Mouse (Mus musculus) left cerebral cortex, postnatal 36 days (tissue): ENCODE measurements at regions not wholly inside any gene's neighbourhood (a gene's known extent, or its start where the extent isn't known, plus 50 kb on each side); places are given as distances from the start of the nearest gene placed in this dataset.
"Not testable (repeated sequence)": the region's sequence is repeated elsewhere in the genome, so short reads cannot be mapped to it uniquely, and the experiment has no call there.

Experiments
- DNase-seq, 2 experiments: peaks; one replicate each; pipeline ENCODE4 v3.0.0; 2021 to 2022; ENCODE audit warnings: low spot score in 2 of 2, mixed read lengths in 1 of 2
- intact Hi-C: fragments of 180-260 bp; cut with DNase I; formaldehyde crosslinking; loops from one replicate; pipeline ENCODE4 v1.15.1; 2025

DNA sequence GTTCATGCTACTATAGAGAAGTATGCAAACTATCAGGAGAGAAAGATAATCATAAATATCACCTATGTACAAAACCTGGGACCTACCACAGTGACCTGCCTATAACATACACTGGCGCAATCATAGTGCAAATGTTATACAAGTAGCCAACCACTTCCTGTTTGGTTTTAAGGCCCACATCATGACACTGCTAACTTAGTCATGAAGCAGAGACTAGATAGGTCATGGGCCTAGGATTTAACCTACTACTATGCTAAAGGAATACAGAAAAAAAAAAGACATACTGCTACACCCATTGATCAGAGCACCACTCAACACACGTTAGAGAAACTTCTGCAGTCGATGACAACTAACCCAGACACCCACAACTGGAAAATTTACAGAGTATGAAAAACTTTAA, 498.6 kb upstream of the Acvr2a start:
- intact Hi-C loops: no loop called here
- no peak for DNase-seq

DNA sequence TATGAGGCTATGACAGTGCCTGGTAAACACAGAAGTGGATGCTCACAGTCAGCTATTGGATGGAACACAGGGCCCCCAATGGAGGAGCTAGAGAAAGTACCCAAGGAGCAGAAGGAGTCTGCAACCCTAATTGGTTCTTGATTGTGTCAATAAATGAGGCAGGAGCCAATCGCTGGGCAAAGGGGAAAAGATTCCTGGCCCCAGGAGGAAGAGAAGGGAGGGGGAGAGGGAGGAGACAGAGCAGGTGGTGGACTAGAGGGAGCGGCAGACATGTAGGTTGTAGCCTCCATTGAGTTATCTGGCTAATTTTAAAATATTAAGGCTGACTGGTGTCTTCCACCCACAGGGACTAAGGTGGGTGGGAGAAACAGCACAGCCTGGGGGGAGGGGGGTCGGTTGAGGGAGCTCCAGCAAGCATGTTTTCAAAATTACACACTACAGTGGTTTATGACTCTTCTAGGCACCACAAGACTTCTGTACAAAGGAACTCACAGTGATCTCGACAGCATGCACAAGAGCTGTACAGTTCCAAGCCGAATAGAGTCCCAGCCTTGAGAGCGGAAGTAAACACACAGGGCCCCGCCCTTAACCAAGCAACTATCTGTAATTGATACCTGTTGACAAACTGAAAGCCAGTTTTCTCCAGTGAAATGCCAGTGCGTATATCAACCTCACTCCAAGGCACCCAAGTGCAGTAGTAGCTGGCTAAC, 497.6 kb upstream of the Acvr2a start:
- intact Hi-C loops: no loop called here
- DNase-seq: no peak

GRCm38 (mm10) chr2:48317821-48318220, 496.1 kb upstream of the Acvr2a start:
- DNase-seq: no peak
- intact Hi-C loops: no loop called here

GRCm38 (mm10) chr2:48318384-48319030, 495.4 kb upstream of the Acvr2a start:
- intact Hi-C loops: no loop called here
- DNase-seq: no peak

DNA sequence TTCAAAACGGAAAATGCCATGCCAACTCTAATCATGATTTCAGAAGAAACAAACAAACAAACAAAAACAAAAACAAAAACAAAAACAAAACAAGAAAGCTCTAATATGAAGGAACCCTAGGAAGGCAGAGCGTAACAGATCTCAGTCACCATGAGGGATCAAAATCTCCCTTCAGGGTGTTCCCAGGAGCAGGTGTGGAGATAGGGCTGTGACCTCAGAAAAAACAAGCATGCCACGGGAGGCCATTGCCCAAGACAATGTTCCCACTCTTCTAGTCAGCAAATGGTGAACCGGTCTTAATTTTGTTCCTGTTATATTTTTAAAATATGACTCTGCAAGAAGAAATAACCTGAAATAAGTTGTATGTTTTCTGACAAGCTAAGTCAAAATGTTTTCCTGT, 492.4 kb upstream of the Acvr2a start:
- intact Hi-C loops: no loop called here
- no peak for DNase-seq

- intact Hi-C loops: no loop called here
Measured at GRCm38 (mm10) chr2:48322278-48322677, 491.6 kb upstream of the Acvr2a start.

DNA sequence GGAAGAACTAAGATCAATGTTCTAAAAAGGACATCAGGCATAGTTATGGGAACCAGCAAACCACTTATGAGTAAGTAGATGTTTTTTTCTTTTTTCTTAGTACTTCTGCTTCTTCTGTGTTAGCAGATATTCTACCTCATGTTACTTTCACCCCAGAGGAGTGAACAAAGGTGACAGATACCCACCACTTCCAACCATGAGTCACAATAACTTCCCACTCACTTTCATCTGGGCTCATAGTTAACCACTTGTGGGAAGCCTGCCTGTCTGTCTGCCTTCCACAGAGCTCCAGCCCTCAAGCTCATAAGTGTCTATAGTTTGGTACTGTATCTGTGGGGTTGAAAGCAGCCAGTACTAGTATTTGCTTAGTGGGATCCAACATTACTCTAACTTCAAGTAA, 485.7 kb upstream of the Acvr2a start:
- DNase-seq: no peak
- intact Hi-C loops: no loop called here

More at GRCm38 (mm10) chr2:48322278-48322677, 491.6 kb upstream of the Acvr2a start:
- DNase-seq: no peak

GRCm38 (mm10) chr2:48332783-48333182, 481.1 kb upstream of the Acvr2a start:
- no peak for DNase-seq
- intact Hi-C loops: no loop called here

DNA sequence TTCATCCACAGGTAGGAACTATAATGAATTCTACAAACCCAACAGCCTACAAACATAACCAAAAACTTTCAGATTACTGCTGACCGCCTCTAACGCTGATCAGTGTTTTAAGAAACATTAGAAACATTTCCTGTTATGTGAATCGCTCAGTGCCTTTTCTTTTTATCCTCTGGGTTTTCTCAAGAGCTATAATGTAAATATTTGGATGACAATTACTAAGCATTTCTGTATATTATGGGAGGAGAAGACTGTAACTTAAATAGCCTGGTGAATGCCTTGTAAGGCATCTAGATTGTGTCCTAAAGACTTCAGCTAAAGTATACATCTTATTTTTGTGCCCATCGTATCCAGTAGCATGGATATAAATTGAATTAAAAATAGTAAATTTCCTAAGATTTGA, 465.9 kb upstream of the Acvr2a start:
- intact Hi-C loops: no loop called here
- no peak for DNase-seq

GRCm38 (mm10) chr2:48349794-48350193, 464.1 kb upstream of the Acvr2a start:
- intact Hi-C loops: no loop called here
- no peak for DNase-seq

DNA sequence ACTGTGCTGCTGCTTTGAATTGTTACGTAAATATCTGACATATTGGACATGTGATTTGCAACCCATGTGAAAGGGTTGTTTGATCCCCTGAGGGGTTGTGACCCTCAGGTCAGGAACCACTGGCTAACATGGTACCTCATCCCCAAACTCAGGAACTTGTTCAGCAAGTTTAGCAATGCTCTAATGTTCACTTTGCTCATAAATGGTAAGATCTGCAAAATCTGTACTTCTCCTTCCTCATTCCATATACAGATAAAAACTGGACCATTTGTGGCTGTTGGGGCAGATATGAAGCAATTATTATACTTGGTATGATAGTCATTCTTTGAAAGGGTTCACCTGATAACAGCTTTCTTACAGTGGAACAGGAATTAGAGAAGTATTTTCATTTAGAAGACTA, 463.7 kb upstream of the Acvr2a start:
- intact Hi-C loops: no loop called here
- DNase-seq: no peak

DNA sequence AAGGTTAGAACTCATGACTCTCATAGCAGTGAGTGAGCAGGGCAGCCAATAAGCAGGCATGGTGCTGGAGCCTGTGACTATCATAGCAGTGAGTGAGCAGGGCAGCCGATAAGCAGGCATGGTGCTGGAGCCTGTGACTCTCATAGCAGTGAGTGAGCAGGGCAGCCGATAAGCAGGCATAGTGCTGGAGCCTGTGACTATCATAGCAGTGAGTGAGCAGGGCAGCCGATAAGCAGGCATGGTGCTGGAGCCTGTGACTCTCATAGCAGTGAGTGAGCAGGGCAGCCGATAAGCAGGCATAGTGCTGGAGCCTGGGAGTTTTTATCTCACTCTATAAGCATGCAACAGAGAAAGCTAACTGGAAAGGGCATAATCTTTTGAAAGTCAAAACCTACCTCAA, 442.3 kb upstream of the Acvr2a start:
- intact Hi-C loops, DNase-seq: not testable (repeated sequence)

GRCm38 (mm10) chr2:48373086-48373485, 440.8 kb upstream of the Acvr2a start:
- intact Hi-C loops: no loop called here
- DNase-seq: no peak

- no peak for DNase-seq
- intact Hi-C loops: no loop called here
Measured at GRCm38 (mm10) chr2:48374302-48374701, 439.6 kb upstream of the Acvr2a start.

GRCm38 (mm10) chr2:48378160-48378559, 435.7 kb upstream of the Acvr2a start:
- intact Hi-C loops: no loop called here
- no peak for DNase-seq

DNA sequence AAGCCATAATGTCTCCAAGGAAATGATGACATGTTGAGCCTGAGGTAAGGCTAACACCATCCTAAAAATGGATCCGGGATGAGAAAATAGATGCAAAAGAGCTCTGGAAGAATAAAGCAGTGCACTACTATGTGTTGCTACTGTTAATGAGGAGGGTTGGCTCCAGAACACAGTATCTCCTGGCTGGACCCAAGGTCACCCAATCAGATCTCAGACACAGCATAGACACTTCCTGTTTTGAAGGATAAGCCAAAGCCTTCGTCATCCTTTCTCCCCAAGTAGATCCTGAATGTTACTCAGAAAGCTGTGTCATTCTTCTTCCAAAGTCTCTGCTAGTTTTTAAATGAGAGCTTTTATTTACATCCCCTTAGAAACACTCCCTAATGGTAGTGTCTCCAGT, 435.2 kb upstream of the Acvr2a start:
- intact Hi-C loops: no loop called here
- DNase-seq: no peak

DNA sequence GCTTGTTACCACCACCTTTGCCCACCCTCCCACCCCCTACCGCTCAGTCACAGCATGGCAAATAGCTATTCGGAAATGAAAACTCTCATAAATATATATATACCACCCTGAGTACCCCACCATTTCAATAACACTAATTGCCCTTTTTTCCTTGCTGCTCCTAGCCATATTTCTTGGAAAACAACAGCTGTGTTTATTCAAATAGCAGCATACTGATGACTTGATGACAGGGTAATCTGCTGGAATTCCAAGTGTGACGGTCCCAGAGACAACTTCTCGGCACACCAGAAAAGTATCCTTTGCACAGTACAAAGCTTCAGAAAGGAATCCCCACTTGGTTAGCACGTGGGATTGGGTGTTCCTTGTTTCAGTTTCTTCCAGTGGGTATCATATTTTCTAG, 433.8 kb upstream of the Acvr2a start:
- no peak for DNase-seq
- intact Hi-C loops: no loop called here

- intact Hi-C loops: no loop called here
- DNase-seq: no peak
Measured at GRCm38 (mm10) chr2:48380786-48381185, 433.1 kb upstream of the Acvr2a start.

DNA sequence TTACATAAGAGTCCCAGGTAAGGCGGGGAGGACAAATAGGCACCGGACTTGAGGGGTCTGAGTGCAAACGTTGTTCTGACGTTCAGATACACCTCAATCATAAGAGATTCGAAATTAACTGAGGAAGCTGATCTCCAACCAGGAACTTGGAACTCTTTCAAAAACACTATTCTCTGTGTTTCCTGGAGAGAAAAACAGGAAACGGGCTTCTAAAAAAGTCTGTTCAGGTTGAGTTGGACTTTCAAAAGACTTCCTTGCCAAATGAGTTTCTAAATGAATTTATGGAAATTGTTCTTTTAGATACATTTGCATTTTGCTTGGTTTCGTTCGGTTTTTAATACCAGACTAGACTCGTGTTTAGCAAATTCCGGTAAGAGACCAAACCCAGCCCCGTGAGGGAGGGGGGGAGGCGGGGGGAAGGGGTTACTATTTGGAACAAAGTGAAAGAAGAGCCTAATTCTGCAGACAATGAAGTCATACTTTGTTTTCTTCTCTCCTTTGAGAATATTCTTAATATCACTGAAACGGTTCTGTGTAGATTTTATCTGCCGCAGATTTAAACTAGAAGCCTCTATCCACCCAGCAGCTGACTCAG, 432.3 kb upstream of the Acvr2a start:
- intact Hi-C loops: no loop called here
- no peak for DNase-seq

DNA sequence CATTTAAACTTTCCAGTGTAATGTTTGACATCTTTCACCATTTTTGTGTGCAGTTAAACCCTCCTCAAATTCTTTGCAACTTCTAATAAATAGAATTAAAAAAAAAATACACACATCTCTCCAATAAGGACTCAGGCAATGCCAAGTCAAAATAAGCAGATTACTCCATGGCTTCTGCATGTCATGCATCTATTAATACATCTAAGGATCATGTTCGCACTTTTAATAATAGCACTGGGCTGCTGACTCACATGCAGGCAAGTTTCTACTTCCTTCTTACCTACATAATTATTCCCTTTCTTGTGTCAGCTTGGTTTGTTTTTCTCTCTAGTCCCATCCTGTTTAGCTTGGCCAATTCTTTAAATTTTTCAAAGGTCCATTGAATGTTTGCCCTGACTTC, 415.4 kb upstream of the Acvr2a start:
- no peak for DNase-seq
- intact Hi-C loops: no loop called here

DNA sequence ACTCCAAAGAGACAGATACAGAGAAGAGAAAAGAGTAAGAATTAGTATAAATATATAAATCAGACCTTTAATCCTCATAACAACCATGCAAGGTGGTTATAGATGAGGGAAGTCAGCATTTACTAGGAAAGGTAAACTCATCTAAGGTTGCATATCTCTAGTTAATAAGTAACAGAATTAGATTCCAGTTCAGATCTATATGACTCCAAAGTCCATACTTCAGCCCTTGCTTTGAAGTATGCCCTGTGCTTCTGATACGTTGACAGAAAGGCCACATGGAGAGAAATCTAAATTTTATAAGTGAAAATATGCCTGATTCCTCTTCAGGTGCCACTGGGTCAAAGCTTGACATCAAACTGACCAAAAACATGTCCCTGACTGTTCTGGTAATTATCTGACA, 414.7 kb upstream of the Acvr2a start:
- DNase-seq: no peak
- intact Hi-C loops: no loop called here
